Mouse (Mus musculus) urinary bladder, postnatal 36 days (tissue): Measurements from ENCODE around the gene Tbl3.
"Not testable (repeated sequence)": the region's sequence is repeated elsewhere in the genome, so short reads cannot be mapped to it uniquely, and the experiment has no call there.

ENCODE experiments used
- DNase-seq, 2 experiments: peaks; one replicate each; pipeline ENCODE4 v3.0.0; 2022; ENCODE audit warnings: low spot score in 2 of 2, mixed read lengths in 1 of 2

The Tbl3 gene

DNA sequence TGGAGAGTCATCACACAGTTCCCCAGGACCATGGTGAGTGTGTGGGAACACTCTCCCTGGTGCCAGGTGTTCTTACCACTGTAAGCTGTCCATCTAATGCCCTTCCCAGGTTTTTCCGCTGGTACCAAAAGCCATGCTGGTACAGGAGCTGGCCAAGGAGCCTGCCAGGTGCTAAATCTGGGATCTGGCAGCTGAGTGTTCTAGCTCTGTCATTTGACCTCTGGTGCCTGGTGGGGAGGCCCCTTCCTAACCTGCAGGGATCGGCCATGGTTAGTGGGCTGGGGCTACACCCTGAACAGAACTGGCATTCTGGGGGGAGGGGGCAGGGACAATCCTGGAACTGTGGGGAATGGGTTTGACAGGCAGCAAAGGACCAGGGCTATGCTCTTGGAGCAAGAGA, 20.2 kb upstream of the Tbl3 start, which contains the start of gene Rpl3l:
Rpl3l (plus strand) TSS at position 203 of the 400 bp plus-strand sequence.
- no peak for DNase-seq

DNA sequence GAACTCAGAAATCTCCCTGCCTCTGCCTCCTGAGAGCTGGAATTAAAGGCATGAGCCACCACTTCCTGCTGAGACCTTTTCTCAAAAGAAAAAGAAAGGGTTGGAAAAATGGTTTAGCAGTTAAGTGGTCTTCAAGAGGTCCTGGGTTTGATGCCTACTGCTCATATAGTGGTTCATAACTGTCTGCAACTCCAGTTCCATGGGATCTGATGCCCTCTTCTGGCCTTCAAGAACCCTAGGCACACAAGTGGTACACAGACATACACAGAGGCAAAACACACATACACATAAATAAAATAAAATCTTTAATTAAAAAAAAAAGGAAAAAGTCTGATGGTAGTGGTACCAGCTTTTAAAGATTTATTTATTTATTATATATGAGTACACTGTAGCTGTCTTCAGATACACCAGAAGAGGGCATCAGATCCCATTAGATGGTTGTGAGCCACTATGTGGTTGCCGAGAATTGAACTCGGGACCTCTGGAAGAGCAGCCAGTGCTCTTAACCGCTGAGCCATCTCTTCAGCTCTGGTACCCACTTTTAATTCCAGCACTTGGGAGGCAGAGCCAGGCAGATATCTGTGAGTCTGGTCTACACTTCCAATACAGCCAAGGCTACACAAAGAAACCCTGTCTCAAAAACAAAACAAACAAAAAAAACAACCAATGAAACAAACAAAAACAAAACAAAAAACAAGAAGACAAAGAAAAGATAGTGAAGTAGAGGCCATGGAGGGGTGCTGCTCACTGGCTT, 18.4 kb upstream of the Tbl3 start:
- DNase-seq, result no peak

DNA sequence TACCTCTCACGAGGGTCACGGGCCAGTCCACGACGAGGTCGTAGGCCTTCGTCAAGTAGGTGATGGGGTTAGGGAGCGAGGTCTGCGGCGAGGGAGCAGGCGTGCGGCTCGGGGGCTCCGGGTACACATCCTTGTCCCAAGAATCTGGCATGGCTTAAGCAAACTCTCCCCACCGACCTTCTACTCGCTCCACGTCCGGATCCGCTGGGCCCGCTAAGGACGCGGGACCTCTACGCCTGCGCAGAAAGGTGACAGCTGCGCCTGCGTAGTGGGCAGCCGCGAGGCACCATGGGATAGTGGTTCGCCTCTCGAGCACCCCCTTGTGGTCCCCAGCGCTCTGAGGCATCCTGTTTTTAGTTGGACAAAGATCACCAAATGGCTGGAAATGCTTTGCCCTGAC, 16.7 kb upstream of the Tbl3 start, which contains the start of gene Ndufb10:
Ndufb10 (minus strand) TSS at position 295 of the 400 bp plus-strand sequence.
- peak; percentile 94 to 96 for DNase-seq

GRCm38 (mm10) chr17:24723881-24724180, 16.4 kb upstream of the Tbl3 start:
- no peak for DNase-seq

GRCm38 (mm10) chr17:24723122-24723880, 15.8 kb upstream of the Tbl3 start:
- DNase-seq, result no peak

GRCm38 (mm10) chr17:24722220-24722924, 14.9 kb upstream of the Tbl3 start:
- no peak for DNase-seq

DNA sequence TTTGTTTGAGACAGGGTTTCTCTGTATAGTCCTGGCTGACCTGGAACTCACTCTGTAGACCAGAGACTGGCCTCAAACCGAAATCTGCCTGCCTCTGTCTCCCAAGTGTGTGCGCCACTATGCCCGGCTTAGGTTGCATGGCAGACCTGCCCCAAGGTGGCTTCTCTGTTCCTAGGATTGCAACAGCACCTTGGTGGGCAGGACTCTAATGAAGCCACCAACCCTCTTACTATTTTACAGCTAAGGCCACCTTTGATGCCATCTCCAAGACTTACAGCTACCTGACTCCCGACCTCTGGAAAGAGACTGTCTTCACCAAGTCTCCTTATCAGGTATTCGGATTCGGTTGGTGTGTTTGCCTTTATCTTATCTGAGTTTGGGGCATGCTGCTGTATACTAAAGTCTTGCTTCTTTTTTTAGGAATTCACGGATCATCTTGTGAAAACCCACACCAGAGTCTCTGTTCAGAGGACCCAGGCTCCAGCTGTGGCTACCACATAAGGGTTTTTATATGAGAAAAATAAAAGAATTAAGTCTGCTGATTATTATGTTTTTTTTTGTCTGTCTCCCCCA, 14.0 kb upstream of the Tbl3 start:
- not testable (repeated sequence) for DNase-seq

GRCm38 (mm10) chr17:24720616-24721015, 13.2 kb upstream of the Tbl3 start:
- not testable (repeated sequence) for DNase-seq

DNA sequence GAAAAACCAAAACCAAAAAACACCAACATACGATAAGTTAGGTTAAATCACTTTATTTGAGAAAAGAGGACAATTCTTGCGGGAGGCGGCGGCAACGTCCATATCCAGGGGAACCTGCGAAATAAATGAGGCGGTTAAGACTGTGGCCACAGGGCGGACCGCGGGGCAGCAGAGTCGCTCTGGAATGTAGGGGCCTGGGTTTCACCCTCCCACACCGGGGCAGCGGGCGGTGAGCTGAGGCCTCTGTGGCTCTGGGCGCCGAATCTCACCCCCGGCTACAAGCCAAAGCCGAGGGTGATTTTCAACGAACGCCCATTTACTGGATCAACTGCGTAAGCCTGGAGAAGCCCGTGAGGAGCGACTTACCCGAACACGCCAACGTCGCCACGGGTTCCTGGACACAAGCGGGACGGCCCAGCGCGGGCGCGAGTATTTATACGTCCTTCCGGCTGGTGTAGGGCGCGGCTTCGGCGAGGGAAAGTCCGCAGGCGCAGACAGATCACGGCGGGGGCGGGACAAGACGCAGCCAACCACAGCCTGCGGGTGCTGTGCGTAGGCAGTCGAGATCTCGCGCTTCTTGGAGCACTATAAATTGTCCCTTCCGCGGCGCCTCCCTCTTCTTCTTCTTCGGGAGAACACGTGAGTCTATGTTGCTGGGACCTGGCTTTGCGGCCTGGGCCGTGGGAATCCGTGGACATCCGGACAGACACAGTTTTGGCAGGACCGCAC, 12.2 kb upstream of the Tbl3 start:
- DNase-seq, result peak; percentile 94 to 98

DNA sequence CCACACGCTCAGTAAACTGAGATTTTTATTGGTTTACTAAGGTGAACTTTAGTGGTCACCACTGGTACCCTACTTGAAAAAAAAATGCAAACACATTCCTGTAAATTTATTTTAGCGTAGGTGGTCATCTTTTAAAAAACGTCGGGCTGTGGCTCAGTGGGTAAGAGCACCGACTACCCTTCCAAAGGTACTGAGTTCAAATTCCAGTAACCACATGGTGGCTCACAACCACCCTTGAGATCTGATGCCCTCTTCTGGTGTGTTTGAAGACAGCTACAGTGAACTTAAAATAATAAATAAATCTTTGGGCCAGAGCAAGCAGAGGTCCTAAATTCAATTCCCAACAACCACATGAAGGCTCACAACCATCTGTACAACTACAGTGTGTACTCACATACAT, 11.5 kb upstream of the Tbl3 start:
- DNase-seq, result not testable (repeated sequence)

- no peak for DNase-seq
Observed at GRCm38 (mm10) chr17:24717943-24718342, 10.5 kb upstream of the Tbl3 start, which contains the start of the genes Rnf151 and Rps2. Gene Rnf151 (minus strand): TSS chr17:24718063. Gene Rps2 (plus strand): TSS chr17:24718116.

DNA sequence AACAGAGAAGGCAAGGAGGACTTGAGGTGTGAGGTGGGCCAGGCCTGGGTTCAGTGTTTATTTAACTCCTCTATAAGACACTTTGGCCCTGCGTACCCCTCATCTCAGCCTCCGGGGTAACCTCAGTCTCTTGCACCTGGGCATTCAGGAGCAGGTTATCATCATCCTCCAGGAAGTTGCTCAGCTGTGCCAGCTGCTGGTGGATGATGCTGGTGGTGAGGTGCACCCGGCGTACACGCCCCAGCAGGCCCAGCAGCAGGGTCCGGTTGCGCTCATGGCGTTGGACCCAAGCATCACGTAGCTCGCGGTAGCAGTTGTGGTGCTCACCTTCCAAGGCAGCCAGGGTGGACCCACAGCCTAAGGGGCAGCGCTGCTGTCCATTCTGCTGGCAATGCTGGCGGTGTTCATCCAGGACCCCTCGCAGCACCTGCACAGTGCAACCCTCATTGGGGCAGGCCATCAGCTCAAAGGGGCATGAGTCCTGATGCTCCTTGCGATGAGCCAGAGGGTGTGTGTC, 8.8 kb upstream of the Tbl3 start:
- DNase-seq, result no peak

GRCm38 (mm10) chr17:24715556-24715955, 8.1 kb upstream of the Tbl3 start:
- DNase-seq, result no peak

DNA sequence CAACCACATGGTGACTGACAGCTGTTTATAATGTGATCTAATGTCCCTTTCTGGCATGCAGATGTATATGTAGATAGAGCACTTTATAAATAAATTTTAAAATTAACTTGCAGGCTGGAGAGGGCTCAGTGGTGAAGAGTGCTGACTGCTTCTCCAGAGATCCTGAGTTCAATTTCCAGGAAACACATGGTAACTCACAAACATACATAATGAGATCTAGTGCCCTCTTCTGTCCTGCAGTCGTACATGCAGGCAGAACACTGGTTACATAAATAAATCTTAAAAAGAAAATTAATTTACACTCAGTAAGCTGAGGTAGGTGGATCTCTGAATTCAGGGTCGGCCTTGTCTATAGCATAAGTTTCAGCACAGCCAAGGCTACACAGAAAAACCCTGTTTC, 1.2 kb upstream of the Tbl3 start:
- no peak for DNase-seq

GRCm38 (mm10) chr17:24707801-24708425, 453 bp upstream of the Tbl3 start:
- DNase-seq, result no peak

- no peak for DNase-seq
Observed at GRCm38 (mm10) chr17:24705821-24706220, 1.6 kb downstream of the Tbl3 start.

DNA sequence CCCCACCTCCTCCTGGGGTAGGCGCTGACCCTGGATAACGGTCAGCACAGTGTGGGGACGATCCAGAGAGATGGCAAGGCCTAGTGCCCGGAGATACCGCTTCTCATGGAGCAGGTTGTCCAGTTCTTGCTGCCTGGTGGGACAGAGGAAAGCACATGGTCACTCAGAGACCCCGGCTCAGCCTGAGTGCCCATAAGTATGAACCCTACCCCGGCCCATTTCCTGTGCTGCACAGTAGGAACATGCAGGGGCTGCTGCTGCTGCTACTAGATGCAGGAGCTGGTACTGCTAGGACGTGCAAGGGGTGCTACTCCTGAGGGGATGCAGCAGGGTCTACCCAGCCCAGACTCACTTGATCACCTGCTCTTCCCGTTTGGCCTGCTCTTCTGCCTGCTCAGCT, 6.2 kb downstream of the Tbl3 start:
- DNase-seq, result no peak

- no peak for DNase-seq
Observed at GRCm38 (mm10) chr17:24699473-24699872, 8.0 kb downstream of the Tbl3 start.

- DNase-seq, result no peak
Observed at GRCm38 (mm10) chr17:24698715-24699114, 8.7 kb downstream of the Tbl3 start.

GRCm38 (mm10) chr17:24697985-24698384, 9.5 kb downstream of the Tbl3 start:
- DNase-seq, result no peak
